Mouse (Mus musculus): Measurements from ENCODE around the gene Rasal1. TPM values are rescaled to one million over a fixed set of nuclear protein-coding genes. Genes with fewer than 3 reads are reported as not detected.

Gene Rasal1
- polyA plus RNA-seq, 1 experiment from 2014 or later, result 0.15 TPM

DNA sequence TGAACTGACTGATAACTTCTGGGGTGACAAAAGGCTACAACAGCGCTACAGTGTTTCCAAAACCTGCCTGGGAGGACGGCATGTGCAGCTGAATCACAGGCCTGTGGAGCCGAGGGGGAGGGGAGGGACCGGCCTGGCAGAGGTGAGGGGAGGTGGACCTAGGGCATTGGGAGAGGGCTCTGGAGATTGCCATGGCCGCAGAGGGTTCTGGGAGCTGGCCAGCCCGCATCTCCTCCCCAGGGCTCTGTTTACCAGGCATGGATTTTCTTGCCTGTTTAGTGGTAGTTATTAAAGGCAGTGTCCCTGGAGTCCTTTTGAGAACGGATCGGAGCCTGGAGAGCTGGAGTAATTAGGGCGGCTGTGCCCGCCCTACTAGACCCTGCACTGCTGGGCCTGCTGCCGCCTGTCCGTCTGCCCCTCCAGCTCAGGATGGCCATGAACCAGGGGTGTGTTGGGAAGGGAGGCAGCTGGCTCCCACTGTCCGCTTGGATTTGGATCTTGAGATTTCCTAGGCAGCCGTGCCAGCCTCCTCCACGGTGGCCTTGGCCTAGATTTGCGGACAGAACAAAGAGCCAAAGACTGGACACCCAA is 50.3 kb downstream of the Rasal1 start:
- TF ChIP-seq CTCF (IDR thresholded peaks at IDR 0.05), result no peak
- POLR2A ChIA-PET, result no interaction called here
- H3K27me3 ChIP-seq, result peaks cover 27% of the 10 kb centered on the region
- in situ Hi-C loops (cut with MboI; ENCODE audit: low pct_unique_long_range_greater_than_20kb), result no loop called here
- DNase-seq (ENCODE audit: low read depth, low spot score), result no peak
- CTCF ChIA-PET, result interaction anchor here (1.2 to 1.3 kb wide), 2 partner anchors 16 to 80 kb away, joined by 5 read pairs; no protein-coding TSS in a partner anchor
- no peak for ATAC-seq

DNA sequence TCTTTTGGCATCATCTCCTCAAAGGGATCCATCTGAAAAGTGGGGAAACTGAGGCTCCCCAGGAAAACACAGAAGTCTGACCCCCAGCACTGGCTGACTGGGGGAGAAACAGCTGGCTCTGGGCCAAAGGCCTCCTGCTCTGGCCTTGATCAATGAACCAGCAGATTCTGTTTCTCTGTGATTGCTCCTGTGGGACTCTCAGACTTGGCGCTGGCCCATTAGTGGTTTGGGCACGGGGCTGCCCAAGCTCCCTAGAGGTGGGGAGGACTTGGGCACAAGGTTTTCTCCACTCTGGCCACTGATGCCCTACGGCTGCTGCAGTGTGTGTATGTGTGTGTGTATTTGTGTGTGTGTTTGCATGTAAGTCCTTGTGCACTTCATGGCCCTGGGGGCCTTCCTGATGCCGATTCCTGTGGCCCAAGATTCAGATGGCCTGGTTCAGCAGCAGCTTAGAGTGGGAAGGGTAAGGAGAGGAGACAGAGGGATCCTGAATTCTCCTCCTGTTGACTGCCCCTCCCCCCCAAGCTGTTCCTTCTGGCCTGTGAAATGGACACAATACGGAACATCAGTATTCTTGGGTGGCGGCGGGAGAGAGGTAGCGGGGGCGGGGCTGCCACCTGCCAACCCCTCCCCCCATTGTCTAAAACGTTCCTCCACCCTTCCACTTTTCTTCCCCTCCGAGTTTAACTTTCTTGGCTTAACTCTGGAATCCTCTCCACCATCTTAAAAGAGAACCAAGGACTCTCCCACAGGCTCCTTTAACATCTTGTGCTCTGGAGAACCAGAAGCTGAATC is 52.6 kb downstream of the Rasal1 start:
- no peak for ATAC-seq
- CTCF ChIA-PET, result no interaction called here
- no peak for TF ChIP-seq CTCF (IDR thresholded peaks at IDR 0.05)
- DNase-seq (ENCODE audit: low read depth, low spot score), result no peak
- POLR2A ChIA-PET, result no interaction called here
- in situ Hi-C loops (cut with MboI; ENCODE audit: low pct_unique_long_range_greater_than_20kb), result no loop called here
- H3K27me3 ChIP-seq, result peaks cover 9% of the 10 kb centered on the region

DNA sequence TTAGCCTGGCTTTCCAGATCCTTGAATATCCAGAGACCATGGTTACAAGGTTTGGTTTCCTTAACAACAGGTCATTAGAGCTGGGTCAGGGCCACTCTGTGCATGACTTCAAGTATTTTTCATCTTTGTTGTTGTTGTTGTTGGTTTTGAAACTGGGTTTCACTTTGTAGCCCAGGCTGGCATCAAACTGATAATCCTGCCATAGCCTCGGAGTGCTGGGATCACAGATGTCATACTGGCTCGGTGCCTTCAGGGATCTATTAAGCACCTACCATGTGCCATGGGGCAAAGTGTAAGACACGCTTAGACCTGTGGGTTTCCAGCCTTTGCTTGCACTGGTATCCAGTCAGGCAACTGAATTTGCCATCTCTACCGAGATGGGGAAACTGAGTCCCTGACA is 53.8 kb downstream of the Rasal1 start:
- peaks cover 9% of the 10 kb centered on the region for H3K27me3 ChIP-seq
- ATAC-seq, result no peak
- in situ Hi-C loops (cut with MboI; ENCODE audit: low pct_unique_long_range_greater_than_20kb), result no loop called here
- no peak for TF ChIP-seq CTCF (IDR thresholded peaks at IDR 0.05)
- CTCF ChIA-PET, result no interaction called here
- POLR2A ChIA-PET, result no interaction called here
- no peak for DNase-seq (ENCODE audit: low read depth, low spot score)

DNA sequence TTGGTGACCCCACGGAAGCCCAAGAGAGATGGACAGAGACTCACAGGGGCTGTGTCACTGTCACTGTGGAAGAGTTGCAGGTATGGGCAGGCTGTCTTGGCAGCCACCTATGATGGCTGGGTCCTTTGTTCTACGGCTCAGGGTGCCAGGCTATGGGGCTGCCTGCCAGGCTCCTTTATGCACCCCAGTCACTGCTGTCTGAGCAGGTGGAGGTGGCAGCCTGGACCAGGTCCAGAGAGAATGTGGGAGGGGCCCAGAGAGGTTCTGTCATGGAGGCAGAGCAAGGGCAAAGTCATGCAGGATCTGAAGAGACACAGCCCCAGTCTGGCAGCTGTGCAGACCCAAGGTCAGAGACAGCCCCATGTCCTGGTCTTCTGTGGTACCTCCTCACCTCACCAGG is 54.4 kb downstream of the Rasal1 start:
- no peak for TF ChIP-seq CTCF (IDR thresholded peaks at IDR 0.05)
- ChIA-PET CTCF (no interaction called here), POLR2A (no interaction called here)
- peaks cover 9% of the 10 kb centered on the region for H3K27me3 ChIP-seq
- in situ Hi-C loops (cut with MboI; ENCODE audit: low pct_unique_long_range_greater_than_20kb), result no loop called here
- ATAC-seq, result no peak
- no peak for DNase-seq (ENCODE audit: low read depth, low spot score)

DNA sequence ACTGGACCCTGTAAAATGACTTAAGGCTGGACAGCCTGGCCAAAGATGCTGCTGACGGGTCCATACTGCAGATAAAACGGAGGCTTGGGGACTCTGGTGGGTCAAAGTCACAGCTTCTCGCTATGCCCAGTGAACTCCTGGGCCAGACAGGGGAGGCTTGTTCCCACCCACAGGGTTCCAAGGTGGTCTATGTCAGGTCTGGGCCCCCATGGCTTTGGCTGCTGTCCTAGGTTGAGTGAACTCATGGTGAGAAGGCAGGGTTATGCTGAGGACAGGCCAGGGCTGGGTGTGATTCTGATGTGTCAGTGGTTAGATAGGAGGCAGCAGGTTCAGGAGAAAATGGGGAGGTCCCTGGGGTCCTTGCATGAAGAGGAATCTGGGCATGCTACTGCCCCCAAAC is 55.0 kb downstream of the Rasal1 start:
- CTCF ChIA-PET, result no interaction called here
- ATAC-seq (no peak), DNase-seq (ENCODE audit: low read depth, low spot score) (no peak)
- POLR2A ChIA-PET, result no interaction called here
- no peak for TF ChIP-seq CTCF (IDR thresholded peaks at IDR 0.05)
- peaks cover 9% of the 10 kb centered on the region for H3K27me3 ChIP-seq
- in situ Hi-C loops (cut with MboI; ENCODE audit: low pct_unique_long_range_greater_than_20kb), result no loop called here

DNA sequence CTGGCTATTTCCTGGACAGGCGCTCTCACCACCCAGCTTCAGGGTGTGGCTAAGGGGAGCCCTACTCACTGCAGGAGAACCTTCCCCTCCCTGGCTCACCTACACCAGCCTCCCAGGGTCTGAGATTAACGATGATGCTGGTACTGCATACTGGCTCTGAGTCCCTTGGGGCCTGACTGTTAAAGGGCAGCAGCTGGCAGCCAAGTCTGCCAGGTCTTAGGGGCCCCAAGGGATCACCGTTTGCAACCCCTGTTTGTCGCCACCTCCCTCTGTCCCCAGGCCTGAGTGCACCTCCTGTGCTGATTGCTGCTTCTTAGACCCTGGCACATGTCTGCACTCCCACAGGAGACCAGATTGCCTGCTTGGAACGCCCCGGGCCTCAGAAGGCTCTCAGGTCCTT is 55.8 kb downstream of the Rasal1 start:
- ATAC-seq (no peak), DNase-seq (ENCODE audit: low read depth, low spot score) (no peak)
- ChIA-PET POLR2A (no interaction called here), CTCF (interaction anchor here (1.3 kb wide), 1 partner anchor 12 kb away, joined by 3 read pairs; no protein-coding TSS in a partner anchor)
- in situ Hi-C loops (cut with MboI; ENCODE audit: low pct_unique_long_range_greater_than_20kb), result no loop called here
- peaks cover 9% of the 10 kb centered on the region for H3K27me3 ChIP-seq
- no peak for TF ChIP-seq CTCF (IDR thresholded peaks at IDR 0.05)

DNA sequence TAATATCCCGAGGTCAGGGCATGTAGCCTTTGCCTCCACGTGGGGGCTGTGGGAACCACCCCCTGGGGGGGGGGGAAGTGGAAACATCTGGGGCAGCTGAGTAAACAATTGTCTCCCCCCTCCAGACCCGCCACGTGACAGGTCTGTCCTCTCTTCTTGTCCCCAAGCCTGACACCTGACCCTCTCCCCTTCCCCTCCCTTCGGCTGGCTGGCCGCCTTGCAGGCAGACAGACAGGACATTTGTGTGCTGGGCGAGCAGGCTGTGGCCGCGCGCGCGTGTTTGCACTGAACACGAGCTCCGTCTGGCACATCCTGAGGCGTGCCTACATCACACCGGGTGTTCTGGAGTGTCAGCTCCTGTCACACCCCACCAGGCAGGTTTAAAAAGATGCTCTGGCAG is 57.9 kb downstream of the Rasal1 start:
- no peak for DNase-seq (ENCODE audit: low read depth, low spot score)
- peaks cover 20% of the 10 kb centered on the region for H3K27me3 ChIP-seq
- ChIA-PET POLR2A (no interaction called here), CTCF (no interaction called here)
- ATAC-seq, result no peak
- TF ChIP-seq CTCF (IDR thresholded peaks at IDR 0.05), result no peak
- in situ Hi-C loops (cut with MboI; ENCODE audit: low pct_unique_long_range_greater_than_20kb), result no loop called here

DNA sequence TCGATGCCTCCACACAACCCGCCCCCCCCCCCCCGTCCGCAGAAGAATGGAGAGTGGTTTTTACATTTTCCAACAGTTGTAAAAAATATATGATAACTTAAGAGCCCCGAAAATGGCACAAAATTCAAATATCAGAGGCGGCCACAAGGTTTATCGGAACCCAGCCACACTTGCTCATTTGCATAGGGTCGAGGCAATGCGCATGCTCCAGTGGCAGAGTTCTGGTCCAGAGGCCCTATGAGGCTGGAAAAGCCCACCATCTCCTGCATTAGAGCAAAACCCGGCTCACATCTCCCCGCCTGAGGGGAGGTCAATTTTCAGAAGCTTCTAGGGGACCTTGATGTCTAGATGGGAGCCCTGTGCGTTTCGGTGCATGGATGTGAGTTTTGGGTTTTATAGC is 58.4 kb downstream of the Rasal1 start:
- TF ChIP-seq CTCF (IDR thresholded peaks at IDR 0.05), result no peak
- in situ Hi-C loops (cut with MboI; ENCODE audit: low pct_unique_long_range_greater_than_20kb), result no loop called here
- DNase-seq (ENCODE audit: low read depth, low spot score) (no peak), ATAC-seq (no peak)
- peaks cover 22% of the 10 kb centered on the region for H3K27me3 ChIP-seq
- ChIA-PET POLR2A (no interaction called here), CTCF (interaction anchor here (0.7 kb wide), 1 partner anchor 86 kb away, joined by 3 read pairs; no protein-coding TSS in a partner anchor)

DNA sequence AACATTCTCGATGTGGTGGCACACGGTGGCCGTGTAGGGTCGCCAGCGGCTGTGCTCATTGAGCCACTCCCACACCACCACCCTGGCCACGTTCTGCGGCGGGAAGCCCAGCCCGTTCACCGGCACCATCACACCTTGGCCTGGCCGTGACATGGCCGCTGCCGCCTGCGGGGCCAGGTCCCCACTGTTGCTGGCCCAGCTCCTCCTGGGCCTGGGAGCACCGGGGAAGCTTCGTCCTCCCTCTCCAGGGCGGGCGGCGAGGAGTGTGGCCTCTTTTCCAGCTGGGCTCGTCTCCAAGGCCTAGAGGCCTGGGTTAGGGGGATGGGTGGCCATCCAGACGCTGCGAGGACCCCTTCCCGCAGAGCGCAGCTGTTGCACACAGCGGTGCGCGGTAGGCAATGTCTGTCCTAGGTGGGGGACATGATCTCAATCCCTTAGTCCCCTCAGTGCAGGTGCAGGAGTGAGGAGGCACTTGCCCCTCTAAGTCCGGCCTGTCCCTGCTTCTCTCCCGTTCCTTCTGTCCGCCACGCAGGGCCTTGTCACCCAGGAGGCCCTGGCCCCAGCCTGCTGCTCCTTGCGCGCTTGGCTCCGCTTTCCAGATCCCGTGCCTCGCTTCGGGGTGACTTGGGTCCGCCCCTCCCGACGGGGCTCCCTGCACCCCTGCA is 61.7 kb downstream of the Rasal1 start:
- ATAC-seq (no peak), DNase-seq (ENCODE audit: low read depth, low spot score) (no peak)
- H3K27me3 ChIP-seq, result peaks cover 22% of the 10 kb centered on the region
- POLR2A ChIA-PET, result no interaction called here
- in situ Hi-C loops (cut with MboI; ENCODE audit: low pct_unique_long_range_greater_than_20kb), result no loop called here
- CTCF ChIA-PET, result no interaction called here
- TF ChIP-seq CTCF (IDR thresholded peaks at IDR 0.05), result no peak

DNA sequence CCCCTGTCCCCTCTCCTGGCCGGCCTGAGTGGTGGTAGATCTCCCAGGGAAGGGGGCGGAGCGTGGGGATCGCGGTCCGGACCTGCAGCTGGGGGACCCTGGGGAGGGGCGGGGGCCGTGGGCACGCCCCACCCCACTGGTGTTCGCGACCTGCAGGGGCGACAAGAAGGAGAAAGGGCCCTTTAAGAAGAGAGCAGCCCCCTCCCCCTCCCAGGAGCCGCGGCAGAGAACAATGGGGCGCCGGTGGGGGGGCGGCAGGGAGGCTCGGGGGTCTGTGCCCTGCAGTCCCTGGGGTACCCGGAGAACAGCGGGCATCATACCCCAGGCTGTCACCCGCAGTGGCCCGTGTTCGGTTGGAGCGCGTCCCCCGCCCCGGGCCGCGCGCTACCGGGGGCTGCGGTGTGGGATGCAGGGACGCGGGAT is 62.2 kb downstream of the Rasal1 start:
- DNase-seq (ENCODE audit: low read depth, low spot score), result no peak
- ChIA-PET CTCF (no interaction called here), POLR2A (no interaction called here)
- no peak for TF ChIP-seq CTCF (IDR thresholded peaks at IDR 0.05)
- peaks cover 22% of the 10 kb centered on the region for H3K27me3 ChIP-seq
- in situ Hi-C loops (cut with MboI; ENCODE audit: low pct_unique_long_range_greater_than_20kb), result no loop called here
- no peak for ATAC-seq

DNA sequence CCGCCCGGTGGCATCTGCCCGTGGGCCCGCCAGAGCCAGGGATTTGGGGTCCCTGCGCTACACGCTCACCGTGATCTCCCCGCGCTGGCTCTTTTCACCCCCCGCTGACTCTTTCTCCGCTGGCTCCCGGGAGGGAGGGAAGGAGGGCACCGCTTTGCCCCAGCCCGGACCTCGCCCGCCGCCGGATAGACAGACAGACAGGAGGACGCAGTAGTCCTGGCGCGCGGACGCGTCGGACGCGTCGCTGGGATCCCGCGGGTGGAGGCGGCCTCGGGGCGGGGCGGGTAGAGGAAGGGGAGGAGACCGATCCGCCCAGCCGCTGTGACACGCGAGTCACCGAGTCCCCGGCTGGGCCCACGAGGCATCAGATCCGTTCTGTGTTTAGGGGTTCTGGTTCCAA is 62.8 kb downstream of the Rasal1 start:
- in situ Hi-C loops (cut with MboI; ENCODE audit: low pct_unique_long_range_greater_than_20kb), result no loop called here
- ChIA-PET CTCF (no interaction called here), POLR2A (no interaction called here)
- DNase-seq (ENCODE audit: low read depth, low spot score), result no peak
- no peak for ATAC-seq
- TF ChIP-seq CTCF (IDR thresholded peaks at IDR 0.05), result no peak
- peaks cover 22% of the 10 kb centered on the region for H3K27me3 ChIP-seq
